Mouse (Mus musculus): ENCODE data around the gene Mrgprh.

- TF ChIP-seq CTCF (IDR thresholded peaks at IDR 0.05; ENCODE audit: extremely low read depth, insufficient read depth, low read length), result no peak
- TF ChIP-seq POLR2A (IDR thresholded peaks at IDR 0.05; ENCODE audit: extremely low read depth, insufficient read depth, low read length), result no peak
Observed at GRCm38 (mm10) chr17:12834826-12835225, 41.0 kb upstream of the Mrgprh start.
